Mouse (Mus musculus) E14TG2a.4 (cell line): Measurements from ENCODE around the gene Tfap4.

ENCODE experiments used
- CTCF ChIP-seq: conservative IDR thresholded peaks from 2 replicates; pipeline ENCODE4 v1.5.1; 2014; ENCODE audit warnings: low read length
- NANOG ChIP-seq: IDR thresholded peaks from 2 replicates; pipeline ENCODE4 v1.6.1; 2014; ENCODE audit warnings: borderline replicate concordance, low read length, mixed read lengths
- POU5F1 ChIP-seq: IDR thresholded peaks from 2 replicates; pipeline ENCODE4 v1.6.1; 2014; ENCODE audit warnings: low read length, borderline replicate concordance

GRCm38 (mm10) chr16:4595527-4595963 is 35.9 kb upstream of the Tfap4 start:
- TF ChIP-seq CTCF (no peak), NANOG (no peak), POU5F1 (no peak)
